Mouse (Mus musculus) mature B cell (primary cell): ENCODE measurements around the gene Cbx4.

Experiments
- in situ Hi-C: fragments of 300-500 bp; cut with MboI; formaldehyde crosslinking; loops from 2 replicates; pipeline ENCODE4 v1.14.3; 2019

The Cbx4 gene

DNA sequence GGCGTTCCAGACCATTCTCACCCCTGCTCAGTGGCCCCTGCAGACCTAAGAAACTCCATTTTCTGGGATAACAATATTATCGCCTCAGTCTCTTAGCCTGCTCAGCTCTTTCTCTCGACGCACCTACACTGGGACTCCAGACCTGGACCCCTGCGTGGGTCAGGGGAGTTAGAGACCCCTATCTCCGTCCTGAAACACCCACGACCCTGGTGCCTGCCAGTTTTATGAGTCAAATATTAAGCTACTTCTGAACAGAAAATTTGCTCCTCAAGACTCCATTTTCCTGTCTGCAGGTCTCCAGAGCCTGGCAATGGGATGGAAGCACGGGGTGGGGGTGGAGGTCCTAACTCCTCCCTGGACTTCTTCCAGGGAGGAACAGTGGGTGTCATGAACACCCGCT is 28.7 kb downstream of the Cbx4 start:
- in situ Hi-C loops: no loop called here

- in situ Hi-C loops: no loop called here
These were observed 29.5 kb downstream of the Cbx4 start for GRCm38 (mm10) chr11:119056301-119057211.

GRCm38 (mm10) chr11:119055571-119056131 is 30.4 kb downstream of the Cbx4 start:
- in situ Hi-C loops: no loop called here

GRCm38 (mm10) chr11:119054351-119055345 is 31.4 kb downstream of the Cbx4 start:
- in situ Hi-C loops: loop anchor here (5.0 kb wide), 1 partner anchor 38 kb away; no protein-coding TSS in a partner anchor

DNA sequence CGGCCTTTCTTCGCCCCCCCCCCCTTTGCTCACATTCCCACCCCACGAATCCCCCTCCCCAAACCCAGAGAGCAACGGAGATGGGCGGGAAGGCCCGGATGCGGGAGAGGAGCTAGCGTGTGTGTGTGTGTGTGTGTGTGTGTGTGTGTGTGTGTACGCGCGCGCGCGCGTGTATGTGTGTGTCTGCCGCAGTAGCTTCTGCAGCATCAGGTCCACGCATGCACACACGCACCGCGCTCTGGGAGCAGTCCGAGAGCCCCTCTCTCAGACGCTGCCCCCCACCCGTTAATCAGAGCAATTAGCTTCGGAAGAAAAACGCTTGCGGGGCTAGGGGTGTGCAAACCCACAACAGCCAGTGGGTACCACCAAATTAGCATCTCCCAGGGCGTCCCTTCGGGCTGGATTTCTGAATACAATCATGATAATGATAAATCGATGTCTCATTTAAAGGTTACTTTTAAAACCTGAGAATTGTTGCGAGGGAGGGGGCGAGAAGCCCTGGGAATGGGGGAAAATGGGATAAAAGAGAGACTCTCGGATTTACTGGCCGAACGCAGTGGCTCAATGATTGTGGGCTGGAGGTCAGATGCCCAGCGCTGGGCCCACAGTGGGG is 32.2 kb downstream of the Cbx4 start:
- in situ Hi-C loops: loop anchor here (5.0 kb wide), 1 partner anchor 38 kb away; no protein-coding TSS in a partner anchor

DNA sequence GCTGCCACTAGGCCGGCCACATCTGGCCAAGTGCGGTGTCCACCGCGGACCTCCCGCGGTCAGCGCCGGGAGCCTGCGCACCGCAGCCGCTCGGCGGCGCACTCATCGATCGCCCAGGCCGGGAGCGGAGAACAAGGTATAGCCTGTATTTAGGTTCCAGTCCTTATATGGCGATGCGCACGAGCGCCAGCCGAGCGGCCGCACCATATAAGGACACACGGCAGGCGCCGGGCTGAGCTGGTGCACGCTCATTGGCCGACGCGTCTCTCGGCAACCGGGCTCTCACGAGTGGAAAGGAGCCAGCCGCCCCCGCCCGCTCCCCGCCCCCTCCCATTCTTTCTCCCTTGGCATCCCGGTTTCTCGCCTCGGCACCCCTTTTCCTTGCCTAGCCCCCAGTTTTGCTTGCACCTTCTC is 32.8 kb downstream of the Cbx4 start:
- in situ Hi-C loops: loop anchor here (5.0 kb wide), 1 partner anchor 39 kb away; no protein-coding TSS in a partner anchor

DNA sequence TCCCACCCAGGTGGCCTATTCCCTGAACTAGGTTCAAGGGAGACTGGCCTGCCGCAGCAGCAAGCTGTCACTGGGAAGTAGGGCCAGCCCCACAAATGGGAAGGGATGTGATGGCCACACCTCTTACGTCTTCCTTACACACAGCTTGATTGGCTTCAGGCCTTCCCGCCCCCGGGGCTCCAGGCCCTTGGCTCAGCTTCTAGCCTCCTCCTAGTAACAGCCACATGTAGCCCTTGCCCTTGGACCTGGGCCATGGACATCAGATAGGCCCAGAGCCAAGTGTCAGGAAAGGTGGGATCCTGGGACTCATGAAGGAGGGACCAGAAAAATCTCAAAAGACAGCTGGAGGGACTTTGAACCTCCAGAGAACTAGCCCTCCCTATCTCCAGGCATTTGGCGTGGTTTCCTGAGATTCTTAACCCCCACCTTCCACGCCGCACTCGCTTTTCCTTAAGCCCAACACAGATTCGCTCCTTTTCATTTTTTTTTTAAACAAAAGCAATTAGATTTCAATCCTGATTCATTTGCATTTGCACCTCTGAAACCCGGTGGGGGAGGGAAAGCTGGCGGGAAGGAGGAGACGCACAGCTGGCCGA is 33.3 kb downstream of the Cbx4 start:
- in situ Hi-C loops: loop anchor here (5.0 kb wide), 1 partner anchor 40 kb away; no protein-coding TSS in a partner anchor

DNA sequence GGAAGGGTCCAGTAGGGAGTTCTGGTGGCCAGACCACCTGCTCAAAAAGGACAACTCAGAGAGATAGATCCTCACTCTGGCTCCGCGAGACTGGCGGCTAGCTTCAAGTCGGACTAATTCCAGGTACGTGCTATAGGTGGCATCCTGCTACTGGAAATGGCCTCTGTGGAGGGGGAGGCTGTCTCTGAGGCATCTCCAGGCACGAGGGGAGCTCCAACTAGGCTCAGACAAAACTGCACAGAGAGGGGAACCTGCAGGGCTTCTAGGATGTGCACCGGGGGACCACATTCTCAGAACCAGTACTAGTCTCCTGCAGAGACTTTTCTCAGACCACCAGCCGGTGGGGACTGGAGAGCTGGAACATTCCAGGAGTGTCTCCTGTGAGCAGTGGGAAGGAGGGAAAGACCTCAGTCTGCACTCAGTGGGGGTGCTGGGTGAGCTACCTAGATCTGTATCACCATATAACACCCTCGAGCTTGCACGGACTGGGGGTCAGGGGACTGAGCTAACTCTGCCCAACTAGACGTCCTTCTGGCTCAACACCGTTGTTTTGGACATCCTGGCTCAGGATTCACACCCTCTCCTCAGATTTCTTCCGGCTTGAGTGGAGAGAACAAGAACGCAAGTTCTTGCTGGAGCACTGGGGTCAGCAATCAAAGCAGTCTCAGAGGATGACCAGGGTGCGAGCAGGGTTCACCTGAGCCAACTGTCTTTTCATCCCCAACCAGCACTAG is 33.9 kb downstream of the Cbx4 start:
- in situ Hi-C loops: loop anchor here (5.0 kb wide), 1 partner anchor 40 kb away; no protein-coding TSS in a partner anchor

GRCm38 (mm10) chr11:119051426-119051825 is 34.6 kb downstream of the Cbx4 start:
- in situ Hi-C loops: loop anchor here (5.0 kb wide), 1 partner anchor 41 kb away; no protein-coding TSS in a partner anchor

GRCm38 (mm10) chr11:119050361-119050760 is 35.7 kb downstream of the Cbx4 start:
- in situ Hi-C loops: loop anchor here (5.0 kb wide), 1 partner anchor 42 kb away; no protein-coding TSS in a partner anchor

DNA sequence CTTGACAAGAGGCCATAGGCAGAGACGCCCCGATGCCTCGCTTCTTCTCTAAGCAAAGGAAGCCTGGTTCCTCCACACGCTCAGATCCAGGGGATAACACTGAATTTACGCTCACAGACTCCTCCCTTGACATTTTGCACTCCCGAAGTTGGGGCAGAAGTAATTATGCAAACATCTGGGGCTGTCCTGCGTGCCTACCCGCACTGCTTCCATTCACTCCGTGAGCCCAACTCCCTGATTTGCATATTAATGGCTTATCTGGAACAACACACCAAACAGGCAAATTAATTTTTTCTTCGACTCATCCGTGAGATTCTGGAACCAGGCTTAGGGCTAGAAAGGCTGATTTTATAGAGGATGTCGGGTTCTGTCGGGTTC is 37.9 kb downstream of the Cbx4 start:
- in situ Hi-C loops: no loop called here

GRCm38 (mm10) chr11:119047261-119048132 is 38.5 kb downstream of the Cbx4 start:
- in situ Hi-C loops: no loop called here

DNA sequence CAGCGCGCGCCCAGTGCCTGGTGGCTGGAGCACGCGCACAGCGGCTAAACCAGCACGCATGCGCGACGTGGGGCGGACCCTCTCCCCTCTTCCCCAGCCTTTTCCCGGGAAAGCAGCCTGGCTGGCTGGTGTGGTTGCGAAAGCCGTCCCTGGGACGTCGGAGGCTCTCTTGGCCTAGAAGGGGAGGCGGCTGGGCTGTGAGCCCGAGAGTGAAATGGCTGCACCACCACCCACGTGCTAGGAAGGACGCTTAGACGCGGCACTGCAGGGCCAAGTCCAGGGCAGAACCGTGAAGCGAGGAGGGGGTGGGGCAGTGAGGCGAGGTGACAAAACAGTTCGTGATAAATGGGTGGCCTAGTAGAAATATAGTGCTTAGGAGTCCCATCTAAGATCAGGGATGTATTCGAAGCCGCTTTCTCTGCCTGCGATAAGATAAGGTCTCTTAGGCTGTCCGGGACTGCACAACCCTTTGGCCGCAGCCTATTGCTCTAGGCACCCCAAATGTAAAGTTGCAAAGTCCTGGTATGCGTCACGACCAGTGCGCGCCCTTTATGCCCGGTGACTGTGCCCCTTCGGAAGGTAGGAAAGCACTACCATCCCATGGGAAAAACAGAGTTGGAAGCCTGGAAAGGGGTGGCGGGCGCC is 39.3 kb downstream of the Cbx4 start:
- in situ Hi-C loops: no loop called here

DNA sequence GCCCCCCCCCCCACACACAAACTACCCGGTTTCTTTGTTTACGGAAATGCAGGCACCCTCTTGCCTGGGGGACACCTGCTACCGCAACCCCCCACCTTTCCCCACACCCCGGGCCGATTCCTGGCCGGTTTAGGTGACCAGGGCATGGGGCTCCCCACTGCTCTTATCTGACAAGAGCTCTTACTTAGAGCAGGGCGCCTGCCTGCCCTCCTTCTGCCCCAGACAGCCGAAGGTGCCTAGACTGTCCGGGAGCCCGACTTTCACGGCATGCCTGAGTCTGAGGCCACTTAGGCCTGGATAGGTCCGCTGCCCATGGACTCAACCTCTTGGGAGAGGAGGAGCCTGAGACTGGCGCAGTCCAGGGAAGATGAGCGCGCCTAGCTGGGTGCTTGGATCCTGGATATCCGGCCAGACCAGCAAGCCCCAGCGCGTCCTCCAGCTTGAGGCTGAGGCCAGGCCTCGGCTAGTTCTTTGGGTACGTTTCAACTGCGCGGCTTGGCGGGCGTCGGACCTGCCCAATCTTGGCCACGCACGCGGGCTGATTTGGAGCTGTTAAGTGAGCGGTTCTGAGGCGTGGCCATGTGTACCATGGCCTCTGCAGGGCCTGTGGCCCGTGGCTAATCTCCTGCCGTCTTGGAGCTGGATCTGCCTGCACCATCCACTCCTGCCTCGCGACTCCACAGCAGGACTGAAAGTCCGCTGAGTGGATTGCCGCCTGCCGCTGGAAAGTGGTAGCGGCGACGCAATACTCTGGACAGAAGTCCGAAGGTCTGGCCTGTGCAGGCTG is 41.3 kb downstream of the Cbx4 start:
- in situ Hi-C loops: no loop called here

DNA sequence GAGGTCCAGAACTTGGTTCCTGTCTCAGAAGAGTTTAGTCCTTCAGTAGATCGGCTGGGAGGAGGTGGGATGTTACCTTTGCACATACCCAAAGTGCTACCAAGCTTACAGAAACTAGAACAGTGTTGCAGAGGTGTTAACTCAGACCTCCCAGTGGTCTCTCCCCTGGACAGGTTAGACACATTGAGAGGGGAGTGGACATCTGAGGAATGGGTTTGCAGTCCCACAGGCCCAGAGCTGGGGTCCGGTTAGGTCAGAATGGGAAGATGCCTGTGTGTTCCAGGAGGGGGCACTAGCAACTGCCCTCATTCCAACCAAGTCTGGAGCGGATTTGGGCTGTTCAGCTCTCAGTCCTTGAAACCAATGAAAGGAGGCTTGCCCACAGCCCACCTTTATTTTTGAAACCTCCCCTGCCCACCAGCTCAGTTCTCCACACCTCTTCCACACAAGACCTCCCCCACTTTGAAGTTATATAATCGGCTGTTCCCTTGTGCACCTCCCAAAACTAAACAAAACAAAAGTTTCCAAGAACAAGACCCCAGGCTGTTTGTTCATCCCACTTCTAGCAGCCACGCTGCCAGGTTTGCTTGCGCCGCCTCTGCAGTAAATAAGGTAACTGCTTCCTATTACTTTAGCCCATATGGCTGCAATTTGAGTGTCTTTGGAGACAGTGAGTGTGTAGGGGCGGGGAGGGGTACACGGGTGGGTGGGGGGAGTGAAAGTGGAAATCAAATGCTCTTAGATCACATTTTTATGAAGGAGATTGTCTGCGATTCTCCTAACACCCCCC is 42.1 kb downstream of the Cbx4 start:
- in situ Hi-C loops: no loop called here

- in situ Hi-C loops: no loop called here
These were observed 42.8 kb downstream of the Cbx4 start for GRCm38 (mm10) chr11:119043273-119043540.
